Mouse (Mus musculus) adrenal gland, postnatal 4 days (tissue): ENCODE data around the gene 4933428G20Rik. TPM values are rescaled to one million over a fixed set of nuclear protein-coding genes. Genes with fewer than 3 reads are reported as not detected.
A peak's percentile ranks its signal among the peaks of the same experiment; 100 is the strongest.

Experiments
- DNase-seq, 2 experiments: peaks; one replicate each; pipeline ENCODE4 v3.0.0; 2021 to 2022; ENCODE audit warnings: low spot score in 2 of 2, mixed read lengths in 2 of 2
- total RNA-seq, 2 experiments: library from RNA; stranded (reverse); gene quantifications; 2 replicates each; pipeline ENCODE4 v1.2.3; 2021

The 4933428G20Rik gene
- total RNA-seq, 2 experiments from 2014 or later = 0.37 to 0.48 TPM

DNA sequence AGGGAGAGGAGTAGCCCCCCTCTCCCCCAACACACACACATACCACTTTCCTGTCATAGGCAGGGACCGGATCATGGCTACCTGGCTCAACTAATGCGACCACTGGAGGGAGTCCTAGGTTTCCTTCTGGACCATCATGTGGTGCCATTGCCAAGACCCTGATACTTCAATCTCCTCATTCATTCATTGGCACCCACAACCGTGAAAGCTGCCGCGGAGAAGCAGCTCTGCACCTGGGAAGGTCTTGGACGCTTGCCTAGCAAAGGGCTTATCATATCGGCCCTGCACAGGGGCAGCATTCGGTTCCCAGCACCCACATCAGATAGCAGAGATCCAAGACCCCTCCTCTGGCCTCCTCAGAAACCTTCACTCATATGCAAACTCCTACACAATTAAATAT, 6.2 kb upstream of the 4933428G20Rik start:
- no peak for DNase-seq

DNA sequence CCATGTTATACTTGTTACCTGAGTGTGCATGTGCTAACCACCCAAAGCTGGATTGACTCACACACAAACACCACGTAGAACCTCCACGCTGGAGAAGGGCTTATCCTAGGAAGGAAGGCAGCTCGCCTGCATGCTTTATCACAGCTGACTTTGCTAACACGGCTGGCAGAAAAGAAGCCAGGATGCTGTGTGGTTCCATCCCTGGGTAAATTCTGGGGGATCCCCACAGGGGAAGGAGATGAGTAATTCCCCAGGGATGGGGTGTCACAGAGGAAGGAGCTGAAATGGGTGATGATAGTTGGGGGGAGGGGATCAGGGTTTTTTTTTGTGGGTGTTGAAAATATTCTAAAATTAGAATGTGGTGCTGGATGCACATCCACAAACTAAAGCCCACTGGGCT, 5.6 kb upstream of the 4933428G20Rik start:
- no peak for DNase-seq

DNA sequence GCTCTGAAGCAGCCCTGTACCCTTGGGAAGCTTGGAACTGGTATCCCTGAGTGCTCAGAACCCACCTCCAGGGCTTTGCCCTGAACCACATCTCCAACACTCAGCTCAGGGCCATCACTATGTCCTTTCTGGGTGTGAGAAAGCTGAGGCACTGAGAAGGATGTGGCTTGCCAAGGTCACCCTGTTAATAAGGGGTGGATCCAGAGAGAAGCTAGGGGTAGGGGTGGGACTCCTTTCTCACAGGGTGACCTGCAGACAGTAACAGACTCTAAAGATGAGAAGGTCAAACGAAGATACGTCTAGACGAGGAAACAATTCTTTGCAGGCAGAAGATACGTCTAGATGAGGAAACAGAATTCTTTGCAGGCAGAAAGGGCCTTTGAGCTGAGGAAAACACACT, 2.7 kb upstream of the 4933428G20Rik start:
- DNase-seq = no peak

DNA sequence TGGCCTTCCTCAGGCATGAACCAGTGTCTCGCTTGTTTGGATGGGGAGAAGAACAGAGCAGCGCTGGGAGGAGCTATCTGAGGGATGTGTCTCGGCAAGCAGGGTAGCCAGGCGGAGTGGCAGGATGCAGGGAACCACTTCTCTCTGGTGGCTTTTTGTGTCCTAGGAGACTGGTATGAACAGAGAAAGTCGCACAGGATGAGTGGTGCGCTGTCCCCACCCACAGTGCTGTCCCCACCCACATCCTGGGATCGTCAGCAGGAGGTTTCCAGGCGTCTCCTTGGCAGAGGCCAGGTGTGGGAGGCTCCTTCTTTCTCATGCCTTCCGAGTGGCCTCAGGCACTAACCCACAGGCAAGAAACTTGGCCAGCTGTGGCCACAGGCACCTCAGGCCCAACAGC, 2.2 kb upstream of the 4933428G20Rik start:
- DNase-seq = no peak

DNA sequence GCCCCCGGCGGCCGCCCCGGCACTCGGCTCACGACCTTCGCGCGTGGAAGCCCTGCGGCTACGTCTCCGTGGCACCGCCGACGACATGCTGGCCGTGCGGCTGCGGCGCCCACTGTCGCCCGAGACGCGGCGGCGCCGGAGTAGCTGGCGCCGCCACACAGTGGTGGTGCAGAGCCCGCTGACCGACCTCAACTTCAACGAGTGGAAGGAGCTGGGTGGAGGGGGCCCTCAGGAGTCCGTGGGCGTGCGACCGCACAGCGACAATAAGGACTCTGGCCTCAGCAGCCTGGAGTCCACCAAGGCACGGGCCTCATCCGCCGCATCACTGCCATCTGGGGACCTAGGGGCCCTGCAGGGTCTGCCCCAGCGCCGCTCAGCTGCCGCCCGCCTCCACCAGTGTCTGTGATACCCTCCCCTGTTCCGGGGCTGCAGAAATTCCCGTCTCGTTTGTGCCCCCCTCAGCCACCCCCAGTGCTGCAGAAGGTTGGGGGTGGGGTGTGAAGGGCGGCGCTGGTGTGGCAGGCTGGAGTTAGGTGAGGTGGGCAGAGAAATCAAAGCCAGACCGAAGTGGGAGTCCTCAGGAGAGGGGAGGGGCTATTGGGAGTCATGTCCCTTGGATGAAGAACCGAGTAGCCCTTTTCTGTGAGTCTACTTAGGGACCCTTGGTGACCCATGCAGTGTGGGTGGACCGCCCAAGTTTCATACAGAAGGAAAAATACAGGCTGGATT, 744 bp upstream of the 4933428G20Rik start:
- DNase-seq = no peak

DNA sequence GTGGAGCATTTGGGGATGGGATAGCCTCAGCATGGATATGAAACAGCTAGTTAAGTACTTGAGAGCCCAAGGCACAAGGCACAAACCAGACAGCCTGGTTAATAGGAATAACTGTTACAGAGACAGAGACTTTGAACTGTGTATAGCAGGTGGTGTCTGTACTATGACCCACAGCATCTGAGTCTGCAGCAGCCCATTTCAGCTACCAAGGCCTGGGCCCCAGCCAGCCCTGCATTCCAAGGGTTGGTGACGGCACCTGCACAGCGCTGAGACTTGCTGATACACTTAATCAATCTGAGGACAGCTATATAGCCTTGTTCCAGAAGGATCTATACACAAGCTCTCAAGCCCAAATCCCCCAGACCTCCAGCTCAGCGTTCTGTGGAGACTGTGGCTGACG, 2.6 kb downstream of the 4933428G20Rik start:
- DNase-seq = no peak

DNA sequence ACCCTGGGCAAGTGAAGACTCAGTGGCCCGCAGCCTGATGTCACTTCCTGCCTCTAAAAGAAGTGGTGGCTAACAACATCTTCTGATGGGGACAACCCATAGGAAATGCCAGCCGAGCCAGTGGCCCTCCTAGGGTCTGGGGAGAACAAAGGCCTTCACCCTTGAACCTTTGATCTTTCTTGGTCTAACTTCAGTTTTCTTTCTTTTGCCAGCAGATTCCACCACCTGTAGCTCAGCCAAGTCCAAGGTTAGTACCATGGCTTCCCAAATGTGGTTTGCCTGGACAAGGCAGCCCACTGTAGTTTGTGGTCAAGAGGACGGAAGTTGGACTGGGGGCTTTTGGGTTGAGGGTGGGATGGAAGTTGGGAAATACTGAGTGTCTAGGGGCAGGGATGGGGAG, 7.3 kb downstream of the 4933428G20Rik start:
- DNase-seq = no peak

DNA sequence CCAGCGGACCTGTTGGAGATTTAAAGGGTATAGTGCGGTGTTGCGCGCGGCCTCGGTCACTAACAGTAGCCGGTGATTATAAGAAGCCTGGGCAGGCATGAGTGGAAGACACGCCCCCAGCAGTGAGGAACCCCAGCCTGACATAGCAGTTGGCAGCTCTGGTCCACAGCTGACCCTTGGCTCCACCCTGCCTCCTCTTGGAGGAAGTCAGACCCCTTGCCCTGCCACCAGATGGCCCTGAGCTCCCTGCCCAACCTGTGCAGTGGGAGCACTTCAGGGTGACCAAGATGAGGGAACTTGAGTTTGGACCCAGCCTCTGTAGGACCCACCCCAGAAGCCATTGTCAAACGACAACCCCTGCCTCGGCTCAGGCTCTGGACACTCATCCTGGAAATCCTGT, 8.5 kb downstream of the 4933428G20Rik start:
- DNase-seq = no peak

DNA sequence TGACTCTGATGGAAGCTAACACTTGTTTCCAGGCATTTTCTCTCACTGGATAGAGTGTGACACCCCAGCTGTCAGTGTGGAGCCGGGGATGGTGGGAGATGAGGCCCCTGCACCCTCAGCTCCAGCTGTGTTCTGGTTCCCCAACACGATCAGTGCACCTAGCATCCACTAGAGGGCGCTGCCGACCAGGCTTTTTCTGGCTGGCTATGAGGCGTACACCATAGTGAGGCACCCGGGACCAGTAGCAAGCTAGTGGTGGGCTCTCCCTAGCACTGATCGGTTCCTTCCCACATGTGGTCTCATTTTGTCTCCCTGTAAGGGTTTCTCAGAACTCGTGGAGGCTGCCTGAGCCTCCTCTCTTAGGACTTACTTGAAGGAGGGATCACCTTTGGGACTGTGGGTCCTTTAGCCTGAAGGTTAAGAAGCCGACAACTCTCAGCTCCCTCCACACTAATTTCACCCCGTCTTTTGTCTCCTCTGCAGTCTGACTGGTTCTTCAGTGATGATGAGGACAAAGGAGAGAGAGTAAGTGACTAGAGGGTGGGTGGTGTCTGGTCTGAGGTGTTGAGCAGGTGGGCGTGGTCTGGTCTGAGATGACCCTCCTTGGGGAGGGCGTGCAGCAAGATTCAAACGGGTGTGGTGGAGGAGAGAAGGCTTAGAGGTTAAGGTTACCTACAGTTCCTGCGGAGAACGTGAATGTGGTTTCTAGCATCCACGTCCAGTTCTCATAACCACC, 10.4 kb downstream of the 4933428G20Rik start:
- DNase-seq = peak; percentile 61 to 69

DNA sequence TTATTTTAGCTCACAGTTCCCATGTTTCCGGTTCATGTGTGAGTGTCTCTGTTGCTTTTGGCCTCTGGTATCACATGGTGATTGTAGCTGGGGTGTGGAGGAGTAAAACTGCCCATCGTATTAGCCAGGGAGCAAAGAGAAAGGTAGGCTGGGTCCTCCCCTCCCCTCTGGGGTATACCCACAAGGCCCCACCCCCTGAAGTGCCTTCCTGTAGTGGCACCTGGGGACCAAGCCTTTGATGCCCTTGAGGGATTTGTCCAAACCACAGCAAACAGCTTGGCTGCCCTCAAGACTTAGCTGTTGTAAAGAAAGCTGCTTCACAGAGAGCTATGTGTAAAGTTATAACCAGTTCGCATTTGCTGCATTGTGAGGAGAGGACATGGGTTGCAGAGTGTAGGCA, 12.5 kb downstream of the 4933428G20Rik start:
- no peak for DNase-seq

DNA sequence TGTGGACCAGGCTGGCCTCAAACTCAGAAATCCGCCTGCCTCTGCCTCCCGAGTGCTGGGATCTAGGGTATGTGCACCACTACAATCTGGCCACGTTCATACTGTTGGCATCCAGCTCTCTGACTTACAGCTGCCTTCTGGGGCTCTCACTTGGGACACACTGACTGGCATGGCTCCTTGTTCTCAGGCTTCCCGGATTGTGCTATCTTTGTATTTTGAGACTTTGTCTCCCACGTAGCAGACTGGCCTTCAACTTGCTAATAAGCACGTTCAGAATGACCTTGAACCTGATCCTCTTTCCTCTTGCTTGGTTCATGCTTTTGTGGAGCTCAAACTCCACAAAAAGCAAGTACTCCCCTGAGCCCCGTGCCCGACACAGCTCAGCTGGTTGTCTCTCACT, 14.5 kb downstream of the 4933428G20Rik start:
- no peak for DNase-seq

DNA sequence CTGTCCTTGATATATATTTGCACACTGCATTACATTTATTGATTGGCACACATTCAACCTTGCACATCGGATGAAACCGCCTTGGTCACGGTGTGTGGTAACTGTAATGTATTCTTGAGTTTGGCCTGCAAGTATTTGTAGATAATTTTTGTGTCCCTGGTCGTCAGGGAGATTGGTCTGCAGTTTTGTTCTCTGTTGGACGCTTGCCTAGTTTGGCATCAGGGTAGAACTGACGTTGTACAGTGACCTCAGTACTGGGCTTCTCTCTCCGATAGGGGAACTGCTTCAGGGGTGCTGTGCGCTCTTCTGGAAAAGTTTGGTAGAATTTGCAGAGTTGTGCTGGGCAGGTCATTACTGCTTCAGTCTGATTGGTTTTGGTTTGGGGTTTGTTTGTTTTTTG, 20.3 kb downstream of the 4933428G20Rik start:
- no peak for DNase-seq

DNA sequence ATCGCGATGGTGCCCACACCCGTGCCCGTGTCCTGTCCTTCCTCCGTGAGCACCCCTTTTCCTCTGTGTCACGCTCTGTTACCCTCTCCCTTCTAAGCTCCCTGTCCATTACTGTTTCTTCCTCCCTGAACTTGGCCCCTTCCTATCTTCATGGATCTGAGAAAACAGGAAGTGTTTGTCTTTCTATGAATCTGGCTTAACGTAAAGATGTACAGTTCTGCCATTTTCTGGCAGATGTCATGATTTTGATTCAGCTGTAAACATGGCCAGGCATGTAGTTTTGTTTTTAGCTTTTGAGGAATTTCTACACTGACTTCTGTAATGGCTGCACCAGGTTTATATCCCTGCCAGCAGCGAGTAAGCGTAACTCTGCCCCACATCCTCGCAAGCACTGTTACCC, 21.1 kb downstream of the 4933428G20Rik start:
- no peak for DNase-seq

DNA sequence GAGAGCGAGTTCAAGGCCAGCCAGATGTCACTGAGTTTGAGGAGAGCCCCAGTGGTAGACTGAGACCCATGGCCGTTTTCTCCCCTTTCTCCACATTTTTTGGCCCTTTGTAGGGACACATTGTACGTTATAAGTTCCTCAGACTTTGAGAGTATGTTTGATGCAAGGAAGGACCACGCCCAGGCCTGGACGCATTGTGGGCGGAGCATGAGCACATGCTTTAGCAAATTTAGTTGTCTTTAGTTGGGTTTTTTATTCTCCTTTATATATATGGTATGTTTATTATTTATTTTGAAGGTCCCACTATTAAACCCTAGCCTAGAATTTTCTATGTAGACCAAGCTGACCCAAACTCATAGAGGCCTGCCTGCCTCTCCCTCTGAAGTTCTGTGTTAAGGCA, 21.8 kb downstream of the 4933428G20Rik start:
- DNase-seq = no peak

DNA sequence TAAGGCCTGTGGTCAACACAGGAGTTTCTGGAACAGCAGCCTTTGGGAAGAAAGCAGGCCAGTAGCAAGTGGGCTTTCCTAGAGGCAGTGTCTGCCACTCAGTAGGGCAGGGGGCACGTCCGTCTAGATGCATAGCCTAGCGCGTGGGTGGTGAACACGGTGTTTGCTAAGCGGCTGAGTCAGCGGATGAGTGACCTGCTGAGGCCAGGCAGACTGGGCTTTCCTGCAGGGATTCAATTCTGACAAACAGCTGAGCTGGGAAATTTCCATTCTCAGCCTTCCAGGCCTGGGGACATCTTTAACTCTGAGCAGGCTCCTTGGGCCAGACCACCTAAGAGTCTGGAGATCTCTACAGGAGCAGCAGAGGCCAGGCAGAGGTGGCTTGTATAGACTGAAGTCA, 22.7 kb downstream of the 4933428G20Rik start:
- DNase-seq = no peak

DNA sequence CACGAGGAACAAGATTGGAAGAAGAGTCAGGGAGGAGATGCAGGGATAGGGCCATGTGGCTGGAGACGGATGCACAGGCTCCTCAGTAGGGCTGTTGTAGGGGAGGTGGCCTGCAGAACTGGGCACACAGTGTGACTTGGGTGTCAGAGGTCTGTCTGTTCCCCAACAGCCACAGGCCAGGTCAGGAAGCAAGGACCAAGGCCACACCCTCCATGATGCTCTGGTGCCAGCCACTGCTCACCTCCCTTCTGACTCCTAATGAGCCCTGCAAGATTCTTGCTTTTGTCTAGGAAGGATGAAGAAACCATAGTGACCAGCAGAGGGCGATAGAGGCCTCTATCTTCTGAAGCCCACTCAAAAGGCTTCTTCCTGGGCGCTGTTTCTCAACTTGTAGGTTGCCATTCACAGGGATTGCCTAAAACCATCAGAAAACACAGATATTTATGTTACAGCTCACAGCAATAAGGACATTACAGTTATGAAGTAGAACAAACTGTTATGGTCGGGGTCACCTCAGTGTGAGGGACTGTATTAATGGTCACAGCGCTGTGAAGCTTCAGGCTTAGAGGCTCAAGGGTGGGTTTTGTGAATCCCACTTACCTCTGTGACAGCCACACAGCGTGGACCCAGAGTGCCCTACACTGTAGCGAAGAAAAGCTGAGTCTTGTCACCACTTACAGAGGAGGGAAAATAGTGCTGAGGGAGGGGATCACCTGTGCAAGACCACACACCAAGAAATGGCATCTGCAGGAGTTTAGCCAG, 23.6 kb downstream of the 4933428G20Rik start:
- DNase-seq = no peak

DNA sequence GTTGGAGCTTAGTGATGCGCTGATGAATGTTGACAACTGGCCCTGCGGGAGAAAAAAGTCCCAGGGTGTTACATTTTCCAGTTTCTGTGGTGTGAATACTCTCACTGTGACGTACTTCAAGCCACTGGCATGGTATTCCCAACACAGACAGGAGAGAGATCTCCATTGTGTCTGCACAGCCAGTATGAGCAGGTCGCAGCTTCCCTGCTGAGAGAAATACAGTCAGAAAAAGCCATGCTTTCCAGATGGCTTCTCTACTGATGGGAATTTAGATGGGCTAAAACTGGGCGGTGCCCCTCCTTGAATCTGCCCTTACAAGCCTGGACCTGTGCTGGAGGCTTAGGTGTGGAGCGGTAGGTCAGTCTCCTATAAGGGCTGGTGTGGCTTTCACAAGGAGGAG, 28.9 kb downstream of the 4933428G20Rik start:
- DNase-seq = no peak

DNA sequence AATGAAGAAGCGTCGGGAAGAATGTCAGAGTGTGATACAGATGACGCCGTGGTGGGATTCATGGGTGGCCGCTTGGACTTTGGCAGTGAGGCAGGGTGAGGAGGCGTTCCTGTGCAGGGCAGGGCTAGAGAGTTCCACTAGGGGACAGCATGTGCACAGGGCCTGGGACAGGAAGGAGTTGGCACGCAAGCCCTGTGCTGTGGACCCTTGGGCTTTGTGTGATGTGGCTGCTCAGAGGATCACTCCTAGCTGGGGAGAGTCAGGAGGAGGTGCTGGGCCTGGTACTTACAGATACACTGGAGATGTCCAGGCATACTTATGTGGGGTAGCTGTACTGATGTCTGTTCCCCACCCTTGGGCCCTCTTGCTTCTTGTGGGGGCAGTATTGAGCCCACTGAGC, 30.3 kb downstream of the 4933428G20Rik start:
- DNase-seq = no peak

DNA sequence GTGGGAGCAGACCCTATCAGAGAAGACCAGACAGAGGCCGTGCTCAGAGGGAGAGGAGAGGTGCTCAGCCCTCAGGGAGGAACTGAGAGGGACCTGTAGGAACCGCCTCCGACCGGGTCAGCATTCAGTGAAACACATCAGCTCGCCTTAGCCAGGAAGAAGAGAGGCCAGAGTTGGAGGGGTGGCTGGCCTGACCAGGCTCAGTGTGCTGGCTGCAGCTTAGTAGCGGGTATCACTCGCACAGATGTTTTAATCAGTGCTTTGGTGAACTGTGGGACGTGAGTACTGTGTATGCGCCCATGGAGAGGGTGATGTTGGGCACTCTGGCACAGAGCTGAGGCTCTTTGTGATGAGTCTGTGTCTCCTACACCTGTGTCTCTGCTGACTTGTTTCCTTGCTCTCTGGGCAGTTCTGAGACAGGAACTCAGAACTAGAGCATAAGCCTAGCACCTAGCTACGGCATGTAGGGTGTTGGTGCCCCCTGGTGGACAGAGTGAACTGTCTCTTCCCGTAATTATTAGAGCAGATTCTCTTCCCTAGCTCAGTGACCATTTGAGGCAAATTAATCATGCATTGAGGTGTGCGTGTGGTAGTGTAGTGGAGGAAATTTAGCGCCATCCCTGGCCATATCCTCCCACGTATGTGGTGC, 31.4 kb downstream of the 4933428G20Rik start:
- DNase-seq = peak; percentile 70 to 75

DNA sequence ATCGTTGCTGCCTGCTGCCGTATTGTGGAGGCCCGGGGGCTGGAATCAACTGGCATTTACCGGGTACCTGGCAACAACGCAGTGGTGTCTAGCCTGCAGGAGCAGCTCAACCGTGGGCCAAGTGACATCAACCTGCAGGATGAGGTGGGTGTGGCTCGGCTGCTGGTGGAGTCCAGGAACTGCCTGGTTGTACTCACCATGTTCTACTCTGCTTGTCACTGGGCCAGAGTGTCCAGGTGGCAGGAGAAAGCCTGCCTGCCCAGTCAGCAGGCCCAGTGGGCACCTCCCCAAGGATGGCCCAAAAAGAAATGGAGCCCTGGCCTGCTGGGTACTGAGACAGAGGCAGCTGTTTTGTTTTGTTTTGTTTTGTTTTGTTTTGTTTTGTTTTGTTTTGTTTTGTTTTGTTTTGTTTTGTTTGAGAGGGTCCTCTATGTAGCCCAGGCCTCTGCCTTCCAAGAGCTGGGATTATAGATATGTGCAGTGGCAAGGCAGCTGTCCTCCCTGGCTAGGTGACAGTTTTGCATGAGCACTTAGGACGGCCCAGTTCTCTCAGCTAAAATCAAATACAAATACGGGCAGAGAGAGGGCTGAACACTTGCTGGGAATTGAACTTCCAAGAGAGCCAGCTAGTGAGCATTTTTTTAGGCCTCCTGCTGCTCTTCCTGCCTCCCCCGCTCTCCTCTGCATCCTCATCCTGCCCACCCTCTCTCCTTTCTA, 33.5 kb downstream of the 4933428G20Rik start:
- DNase-seq = no peak

DNA sequence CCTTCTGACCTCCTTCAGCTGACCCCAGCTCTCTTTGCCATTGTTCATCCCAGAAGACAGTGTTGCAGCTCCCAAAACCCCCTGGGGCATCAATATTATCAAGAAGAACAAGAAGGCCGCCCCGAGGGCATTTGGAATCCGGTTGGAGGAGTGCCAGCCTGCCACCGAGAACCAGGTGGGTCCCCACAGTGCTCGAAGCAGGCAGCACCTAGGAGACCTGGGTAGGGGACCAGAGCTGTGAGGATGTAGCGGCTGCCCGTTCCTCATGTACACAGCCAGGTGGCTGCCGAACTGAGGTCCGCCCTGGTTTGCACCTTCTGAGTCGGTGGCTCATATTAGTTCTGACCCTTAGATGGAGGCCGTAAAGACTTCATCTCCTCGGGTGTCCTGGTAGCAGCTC, 34.2 kb downstream of the 4933428G20Rik start:
- DNase-seq = no peak
